Mouse (Mus musculus): ENCODE measurements around the gene Gm49354. TPM values are rescaled to one million over a fixed set of nuclear protein-coding genes. Genes with fewer than 3 reads are reported as not detected.
"Not testable (repeated sequence)": the region's sequence is repeated elsewhere in the genome, so short reads cannot be mapped to it uniquely, and the experiment has no call there.

The Gm49354 gene
- polyA plus RNA-seq, 1 experiment from 2014 or later, result not detected

- Histone ChIP-seq H3K4me1 (no peaks in the 10 kb centered on the region), H3K4me3 (no peak overlapping the region), H3K27ac (replicated peaks) (no peak overlapping the region), H3K27me3 (replicated peaks; ENCODE audit: low read depth, poor library complexity, severe bottlenecking) (no peaks in the 10 kb centered on the region), H3K36me3 (replicated peaks) (peaks cover 99% of the 10 kb centered on the region), H3K9me3 (no peaks in the 10 kb centered on the region)
- DNase-seq (ENCODE audit: low spot score), result no peak
- WGBS, result 92% methylated on average over 6 of the region's 6 CpGs
Observed at GRCm38 (mm10) chr13:59795807-59796465, 13.9 kb upstream of the Gm49354 start.

GRCm38 (mm10) chr13:59794786-59795185 is 12.7 kb upstream of the Gm49354 start:
- no peaks in the 10 kb centered on the region for H3K27me3 ChIP-seq (replicated peaks; ENCODE audit: low read depth, poor library complexity, severe bottlenecking)
- H3K27ac ChIP-seq (replicated peaks), result no peak overlapping the region

GRCm38 (mm10) chr13:59779744-59780264 is 2.2 kb downstream of the Gm49354 start:
- H3K4me1 ChIP-seq; H3K27me3 ChIP-seq (replicated peaks; ENCODE audit: low read depth, poor library complexity, severe bottlenecking); H3K27ac ChIP-seq (replicated peaks); DNase-seq (ENCODE audit: low spot score); H3K4me3 ChIP-seq; H3K9me3 ChIP-seq: not testable (repeated sequence)
- H3K36me3 ChIP-seq (replicated peaks), result peaks cover 99% of the 10 kb centered on the region
- WGBS, result 95% methylated on average over 1 of the region's 1 CpGs

More at GRCm38 (mm10) chr13:59794786-59795185, 12.7 kb upstream of the Gm49354 start:
- H3K9me3 ChIP-seq, result no peaks in the 10 kb centered on the region
- no peak overlapping the region for H3K4me3 ChIP-seq
- H3K36me3 ChIP-seq (replicated peaks), result peaks cover 99% of the 10 kb centered on the region
- DNase-seq (ENCODE audit: low spot score), result no peak
- WGBS, result 96% methylated on average over 1 of the region's 1 CpGs
- no peaks in the 10 kb centered on the region for H3K4me1 ChIP-seq

- Histone ChIP-seq H3K9me3 (no peaks in the 10 kb centered on the region), H3K27ac (replicated peaks) (no peak overlapping the region), H3K4me1 (no peaks in the 10 kb centered on the region), H3K36me3 (replicated peaks) (peaks cover 97% of the 10 kb centered on the region), H3K27me3 (replicated peaks; ENCODE audit: low read depth, poor library complexity, severe bottlenecking) (no peaks in the 10 kb centered on the region), H3K4me3 (no peak overlapping the region)
- WGBS, result 91% methylated on average over 4 of the region's 4 CpGs
- DNase-seq (ENCODE audit: low spot score), result no peak
Observed at GRCm38 (mm10) chr13:59779213-59779612, 2.8 kb downstream of the Gm49354 start.

GRCm38 (mm10) chr13:59775168-59775567 is 6.9 kb downstream of the Gm49354 start:
- DNase-seq (ENCODE audit: low spot score), result no peak

GRCm38 (mm10) chr13:59771257-59771656 is 10.8 kb downstream of the Gm49354 start:
- Histone ChIP-seq H3K36me3 (replicated peaks) (peaks cover 54% of the 10 kb centered on the region), H3K4me1 (peaks cover 41% of the 10 kb centered on the region), H3K27ac (replicated peaks) (peak overlapping the region; percentile 94; the same call in 1 of the 2 replicates), H3K27me3 (replicated peaks; ENCODE audit: low read depth, poor library complexity, severe bottlenecking) (no peaks in the 10 kb centered on the region), H3K4me3 (no peak overlapping the region), H3K9me3 (no peaks in the 10 kb centered on the region)
- 74% methylated on average over 9 of the region's 9 CpGs for WGBS
- DNase-seq (ENCODE audit: low spot score), result peak; percentile 28

More at GRCm38 (mm10) chr13:59775168-59775567, 6.9 kb downstream of the Gm49354 start:
- Histone ChIP-seq H3K36me3 (replicated peaks) (peaks cover 85% of the 10 kb centered on the region), H3K4me3 (no peak overlapping the region), H3K27me3 (replicated peaks; ENCODE audit: low read depth, poor library complexity, severe bottlenecking) (no peaks in the 10 kb centered on the region), H3K9me3 (no peaks in the 10 kb centered on the region), H3K4me1 (peaks cover 12% of the 10 kb centered on the region), H3K27ac (replicated peaks) (no peak overlapping the region)
- 92% methylated on average over 3 of the region's 3 CpGs for WGBS

GRCm38 (mm10) chr13:59770847-59771246 is 11.2 kb downstream of the Gm49354 start:
- 74% methylated on average over 9 of the region's 9 CpGs for WGBS
- H3K4me1 ChIP-seq, result peaks cover 45% of the 10 kb centered on the region
- H3K9me3 ChIP-seq, result no peaks in the 10 kb centered on the region
- no peaks in the 10 kb centered on the region for H3K27me3 ChIP-seq (replicated peaks; ENCODE audit: low read depth, poor library complexity, severe bottlenecking)
- peak overlapping the region; percentile 94 for H3K27ac ChIP-seq (replicated peaks)
- peaks cover 50% of the 10 kb centered on the region for H3K36me3 ChIP-seq (replicated peaks)
- peak overlapping the region; percentile 92 for H3K4me3 ChIP-seq
- no peak for DNase-seq (ENCODE audit: low spot score)

- H3K4me3 ChIP-seq, result peak overlapping the region; percentile 92
- WGBS, result under 1% methylated on average over 28 of the region's 28 CpGs
- peak; percentile 91 for DNase-seq (ENCODE audit: low spot score)
Observed at GRCm38 (mm10) chr13:59770164-59770562, 11.9 kb downstream of the Gm49354 start.

GRCm38 (mm10) chr13:59769296-59770163 is 12.5 kb downstream of the Gm49354 start, which contains the start of gene Isca1:
TSS of gene Isca1 (minus strand) at chr13:59769810.
- peak; percentile 99 for DNase-seq (ENCODE audit: low spot score)
- WGBS, result under 1% methylated on average over 91 of the region's 91 CpGs
- H3K27ac ChIP-seq (replicated peaks), result peak within 1 kb of the TSS; percentile 94
- H3K4me3 ChIP-seq, result peak within 1 kb of the TSS; percentile 92
- peaks cover 37% of the 10 kb centered on the region for H3K36me3 ChIP-seq (replicated peaks)
- peaks cover 49% of the 10 kb centered on the region for H3K4me1 ChIP-seq
- no peaks in the 10 kb centered on the region for H3K9me3 ChIP-seq
- no peaks in the 10 kb centered on the region for H3K27me3 ChIP-seq (replicated peaks; ENCODE audit: low read depth, poor library complexity, severe bottlenecking)

More at GRCm38 (mm10) chr13:59770164-59770562, 11.9 kb downstream of the Gm49354 start:
- Histone ChIP-seq H3K27ac (replicated peaks) (peak overlapping the region; percentile 94), H3K4me1 (peaks cover 49% of the 10 kb centered on the region), H3K27me3 (replicated peaks; ENCODE audit: low read depth, poor library complexity, severe bottlenecking) (no peaks in the 10 kb centered on the region), H3K36me3 (replicated peaks) (peaks cover 43% of the 10 kb centered on the region), H3K9me3 (no peaks in the 10 kb centered on the region)

- 50% methylated on average over 13 of the region's 13 CpGs for WGBS
- Histone ChIP-seq H3K27me3 (replicated peaks; ENCODE audit: low read depth, poor library complexity, severe bottlenecking) (no peaks in the 10 kb centered on the region), H3K4me3 (peak overlapping the region; percentile 92), H3K4me1 (peaks cover 49% of the 10 kb centered on the region), H3K36me3 (replicated peaks) (peaks cover 38% of the 10 kb centered on the region), H3K27ac (replicated peaks) (0 out of 2 replicates have a peak overlapping the region, but pooled peaks have one; percentile 52), H3K9me3 (no peaks in the 10 kb centered on the region)
- no peak for DNase-seq (ENCODE audit: low spot score)
Observed at GRCm38 (mm10) chr13:59768531-59768930, 13.5 kb downstream of the Gm49354 start.

- Histone ChIP-seq H3K36me3 (replicated peaks) (peaks cover 38% of the 10 kb centered on the region), H3K27ac (replicated peaks) (peak overlapping the region; percentile 35; the same call in 1 of the 2 replicates), H3K4me1 (peaks cover 49% of the 10 kb centered on the region), H3K27me3 (replicated peaks; ENCODE audit: low read depth, poor library complexity, severe bottlenecking) (no peaks in the 10 kb centered on the region), H3K9me3 (no peaks in the 10 kb centered on the region), H3K4me3 (peak overlapping the region; percentile 92)
- no peak for DNase-seq (ENCODE audit: low spot score)
- 80% methylated on average over 11 of the region's 11 CpGs for WGBS
Observed at GRCm38 (mm10) chr13:59766786-59767515, 15.1 kb downstream of the Gm49354 start.

- no peaks in the 10 kb centered on the region for H3K27me3 ChIP-seq (replicated peaks; ENCODE audit: low read depth, poor library complexity, severe bottlenecking)
- no peak overlapping the region for H3K4me3 ChIP-seq
- peaks cover 71% of the 10 kb centered on the region for H3K36me3 ChIP-seq (replicated peaks)
- H3K27ac ChIP-seq (replicated peaks), result no peak overlapping the region
- H3K4me1 ChIP-seq, result peaks cover 23% of the 10 kb centered on the region
- WGBS, result 94% methylated on average over 7 of the region's 7 CpGs
- H3K9me3 ChIP-seq, result no peaks in the 10 kb centered on the region
- DNase-seq (ENCODE audit: low spot score), result no peak
Observed at GRCm38 (mm10) chr13:59762791-59763190, 19.3 kb downstream of the Gm49354 start.
